Mouse (Mus musculus) thymus, adult 18-20 months (tissue): Measurements from ENCODE around the gene Gpr153.

Source experiments
- DNase-seq, 2 experiments: peaks; one replicate each; pipeline ENCODE4 v3.0.0; 2022; ENCODE audit warnings: mixed read lengths in 2 of 2

The Gpr153 gene

GRCm38 (mm10) chr4:152324641-152325562 lies 50.9 kb downstream of the Gpr153 start:
- DNase-seq: no peak

DNA sequence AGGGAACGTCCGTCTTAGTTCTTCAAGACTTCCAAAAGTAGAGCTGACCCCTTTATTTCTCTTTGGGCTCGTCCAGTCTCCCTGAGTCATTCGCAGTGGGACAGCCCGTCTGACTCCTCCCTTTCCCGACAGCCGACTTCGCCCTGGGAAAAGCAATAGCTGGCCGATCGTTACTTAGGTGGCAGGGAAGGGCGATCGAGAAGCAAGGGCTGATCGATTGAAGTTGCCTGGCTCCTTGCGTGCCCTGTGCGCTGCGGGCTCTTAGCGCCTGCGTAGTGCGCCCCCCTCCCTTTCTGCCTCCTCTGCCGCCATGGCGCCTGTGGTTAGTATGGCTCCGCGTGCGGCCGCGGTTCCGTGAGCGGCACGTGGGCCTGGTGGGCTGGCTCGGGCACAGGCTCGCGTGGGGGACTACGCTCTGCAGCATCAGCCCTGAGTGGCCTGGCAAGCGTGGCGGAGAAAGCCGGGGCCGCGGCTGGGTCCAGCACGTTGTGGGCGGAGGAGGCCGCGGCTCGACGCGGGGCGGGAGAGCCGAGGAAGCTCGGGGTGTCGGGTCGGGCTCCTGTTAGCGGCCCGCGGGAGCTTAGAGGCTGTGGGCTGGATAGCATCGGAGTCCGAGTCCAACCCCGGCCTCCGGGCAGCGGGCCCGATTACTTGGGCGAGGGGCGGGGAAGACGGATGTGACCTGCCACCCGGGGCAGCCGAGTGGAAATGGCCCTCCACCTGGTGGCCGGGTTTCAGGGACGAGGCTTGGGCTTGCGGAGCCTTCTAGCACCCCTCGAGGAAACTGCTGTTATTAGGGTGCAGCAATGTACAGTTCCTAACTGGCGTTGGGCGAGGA lies 51.8 kb downstream of the Gpr153 start, which contains the start of gene Rpl22:
Rpl22 (plus strand) TSS at position 169 of the 838 bp plus-strand sequence.
- DNase-seq: peak; percentile 88 to 93

- no peak for DNase-seq
Measured at GRCm38 (mm10) chr4:152326543-152326942, 52.5 kb downstream of the Gpr153 start.

GRCm38 (mm10) chr4:152328691-152329090 lies 54.7 kb downstream of the Gpr153 start:
- DNase-seq: no peak

- peak; percentile 22 to 37 for DNase-seq
Measured at GRCm38 (mm10) chr4:152332952-152333351, 58.9 kb downstream of the Gpr153 start.

GRCm38 (mm10) chr4:152333587-152333986 lies 59.6 kb downstream of the Gpr153 start:
- no peak for DNase-seq
